Mouse (Mus musculus): ENCODE data around the gene Dlst. TPM values are rescaled to one million over a fixed set of nuclear protein-coding genes. Genes with fewer than 3 reads are reported as not detected.

The Dlst gene
- total RNA-seq, 2 experiments from 2014 or later = 364 to 483 TPM

- DNase-seq (ENCODE audit: low spot score in 2 of 2) = no peak
These were observed 36.2 kb downstream of the Dlst start for GRCm38 (mm10) chr12:85146881-85147280.

GRCm38 (mm10) chr12:85150321-85151001 is 39.8 kb downstream of the Dlst start:
- DNase-seq (ENCODE audit: low spot score in 2 of 2) = no peak

- no peak for DNase-seq (ENCODE audit: low spot score in 2 of 2)
These were observed 40.6 kb downstream of the Dlst start, which contains the start of gene Rps6kl1 for GRCm38 (mm10) chr12:85151002-85151774. TSS of gene Rps6kl1 (minus strand) at chr12:85151264.

GRCm38 (mm10) chr12:85153011-85153410 is 42.4 kb downstream of the Dlst start:
- DNase-seq (ENCODE audit: low spot score in 2 of 2) = no peak

GRCm38 (mm10) chr12:85156324-85156723 is 45.7 kb downstream of the Dlst start:
- no peak for DNase-seq (ENCODE audit: low spot score in 2 of 2)

GRCm38 (mm10) chr12:85157797-85158460 is 47.3 kb downstream of the Dlst start:
- DNase-seq (ENCODE audit: low spot score in 2 of 2) = no peak

- no peak for DNase-seq (ENCODE audit: low spot score in 2 of 2)
These were observed 48.2 kb downstream of the Dlst start for GRCm38 (mm10) chr12:85158801-85159200.

- DNase-seq (ENCODE audit: low spot score in 2 of 2) = no peak
These were observed 49.0 kb downstream of the Dlst start for GRCm38 (mm10) chr12:85159592-85159991.

- DNase-seq (ENCODE audit: low spot score in 2 of 2) = no peak
These were observed 54.4 kb downstream of the Dlst start for GRCm38 (mm10) chr12:85164996-85165395.

GRCm38 (mm10) chr12:85166631-85167030 is 56.0 kb downstream of the Dlst start:
- DNase-seq (ENCODE audit: low spot score in 2 of 2) = no peak

GRCm38 (mm10) chr12:85169117-85169858 is 58.7 kb downstream of the Dlst start:
- peak; percentile 84 to 87 for DNase-seq (ENCODE audit: low spot score in 2 of 2)

- DNase-seq (ENCODE audit: low spot score in 2 of 2) = no peak
These were observed 59.2 kb downstream of the Dlst start for GRCm38 (mm10) chr12:85169877-85170276.

- DNase-seq (ENCODE audit: low spot score in 2 of 2) = no peak
These were observed 59.8 kb downstream of the Dlst start for GRCm38 (mm10) chr12:85170284-85170947.

- no peak for DNase-seq (ENCODE audit: low spot score in 2 of 2)
These were observed 60.3 kb downstream of the Dlst start for GRCm38 (mm10) chr12:85170948-85171307.

GRCm38 (mm10) chr12:85174016-85174415 is 63.4 kb downstream of the Dlst start:
- no peak for DNase-seq (ENCODE audit: low spot score in 2 of 2)

GRCm38 (mm10) chr12:85175087-85175675 is 64.5 kb downstream of the Dlst start:
- DNase-seq (ENCODE audit: low spot score in 2 of 2) = no peak

- no peak for DNase-seq (ENCODE audit: low spot score in 2 of 2)
These were observed 65.6 kb downstream of the Dlst start for GRCm38 (mm10) chr12:85175926-85176845.

- DNase-seq (ENCODE audit: low spot score in 2 of 2) = no peak
These were observed 66.4 kb downstream of the Dlst start for GRCm38 (mm10) chr12:85176846-85177523.
